Mouse (Mus musculus) heart, adult 2 months (tissue): Measurements from ENCODE around the gene Spocd1. TPM values are rescaled to one million over a fixed set of nuclear protein-coding genes. Genes with fewer than 3 reads are reported as not detected.

ENCODE experiments used
- DNase-seq, 2 experiments: peaks; one replicate each; pipeline ENCODE4 v3.0.0; 2021
- H3K27ac ChIP-seq: fragments of 200-600 bp; 2 replicates; pipeline ENCODE4 v1.8.1; 2022
- H3K27me3 ChIP-seq: fragments of 200-500 bp; 2 replicates; pipeline ENCODE4 v1.6.1; 2012; ENCODE audit warnings: mild to moderate bottlenecking, low read length, inconsistent platforms, mixed read lengths; ENCODE audit not compliant: control insufficient read depth, insufficient read depth
- H3K36me3 ChIP-seq: fragments of 200-500 bp; 2 replicates; pipeline ENCODE4 v1.6.1; 2012; ENCODE audit warnings: low read length, inconsistent platforms; ENCODE audit not compliant: control insufficient read depth, insufficient read depth
- H3K4me1 ChIP-seq: fragments of 200-500 bp; 2 replicates; pipeline ENCODE4 v1.6.1; 2011; ENCODE audit warnings: low read length; ENCODE audit not compliant: control insufficient read depth, insufficient read depth
- H3K4me3 ChIP-seq: fragments of 200-600 bp; 2 replicates; pipeline ENCODE4 v1.8.1; 2022
- H3K79me2 ChIP-seq: fragments of 200-500 bp; replicated peaks from 2 replicates; pipeline ENCODE4 v1.6.1; 2012; ENCODE audit warnings: mild to moderate bottlenecking, inconsistent platforms, low read length, moderate library complexity, mixed read lengths; ENCODE audit not compliant: control insufficient read depth, insufficient read depth
- H3K9ac ChIP-seq: fragments of 200-500 bp; 2 replicates; pipeline ENCODE4 v1.6.1; 2012; ENCODE audit warnings: low read depth, mild to moderate bottlenecking, control low read depth, inconsistent platforms, low read length, mixed read lengths
- CTCF ChIP-seq: fragments of 200-600 bp; IDR thresholded peaks from 2 replicates; pipeline ENCODE4 v1.8.1; 2022; ENCODE audit warnings: antibody characterized with exemption, mild to moderate bottlenecking, moderate library complexity
- EP300 ChIP-seq: fragments of 200-500 bp; IDR thresholded peaks from 2 replicates; pipeline ENCODE4 v1.6.1; 2011; ENCODE audit warnings: low read depth, low read length, control low read depth; ENCODE audit not compliant: insufficient read depth
- POLR2A ChIP-seq: fragments of 200-500 bp; IDR thresholded peaks from 2 replicates; pipeline ENCODE4 v1.6.1; 2011; ENCODE audit warnings: mild to moderate bottlenecking, low read depth, low read length, control low read depth; ENCODE audit not compliant: insufficient read depth
- WGBS: fragments of 180-500 bp; shearing (Covaris S2); methylation state at CpG from one replicate; pipeline ENCODE4 v1.1.7; 2018; 5-methylcytosine and 5-hydroxymethylcytosine counted together
- intact Hi-C: fragments of 180-260 bp; cut with DNase I; formaldehyde crosslinking; loops from one replicate; pipeline ENCODE4 v1.15.1; 2025
- long read RNA-seq: library from polyadenylated mRNA; stranded (forward); transcript quantifications from one replicate; pipeline ENCODE4 v2.0.0, GENCODE M21; 2021
- polyA plus RNA-seq: library from polyadenylated mRNA; depleted of rRNA; stranded (reverse); fragments of >200 nt; gene quantifications from 2 replicates; pipeline ENCODE4 v1.2.3, GENCODE M21; 2012; rRNA removed
- total RNA-seq, 2 experiments: library from RNA; stranded (reverse); gene quantifications; 2 replicates each; pipeline ENCODE4 v1.2.3; 2021

Spocd1 gene
- total RNA-seq (under 1 TPM in 1 of 2 experiments, not detected in 1; 0.07 TPM), polyA plus RNA-seq (not detected in 2 replicates)
- long read RNA-seq, result 0 reads

GRCm38 (mm10) chr4:129928949-129929348 lies at the start of gene Spocd1:
Gene Spocd1 (plus strand): TSS chr4:129929249.
- H3K79me2 ChIP-seq, result no peaks in the 10 kb centered on the region
- peaks cover 2% of the 10 kb centered on the region; the same call in 1 of the 2 replicates for H3K4me1 ChIP-seq
- no peak for DNase-seq
- H3K9ac ChIP-seq, result no peak within 1 kb of the TSS
- WGBS, result 50% methylated on average over 4 of the region's 4 CpGs
- TF ChIP-seq EP300 (no peak), POLR2A (no peak), CTCF (no peak)
- no peaks in the 10 kb centered on the region for H3K36me3 ChIP-seq
- no peak within 1 kb of the TSS for H3K27ac ChIP-seq
- H3K4me3 ChIP-seq, result peak within 1 kb of the TSS; percentile 29; the same call in 1 of the 2 replicates
- H3K27me3 ChIP-seq, result no peaks in the 10 kb centered on the region
- intact Hi-C loops, result loop anchor here (1.0 to 5.0 kb wide), 3 partner anchors 52 to 228 kb away; no protein-coding TSS in a partner anchor

- intact Hi-C loops, result no loop called here
- 77% methylated on average over 7 of the region's 7 CpGs for WGBS
- H3K4me1 ChIP-seq, result peaks cover 7% of the 10 kb centered on the region
Observed at GRCm38 (mm10) chr4:129880615-129881014, 48.4 kb upstream of the Spocd1 start.

GRCm38 (mm10) chr4:129881661-129882060 lies 47.4 kb upstream of the Spocd1 start:
- TF ChIP-seq CTCF (no peak), EP300 (no peak), POLR2A (no peak)
- H3K4me1 ChIP-seq, result peaks cover 7% of the 10 kb centered on the region
- intact Hi-C loops, result no loop called here
- H3K27me3 ChIP-seq, result no peaks in the 10 kb centered on the region
- no peak for DNase-seq
- no peaks in the 10 kb centered on the region for H3K79me2 ChIP-seq
- H3K36me3 ChIP-seq, result no peaks in the 10 kb centered on the region
- no peak overlapping the region for H3K9ac ChIP-seq
- no peak overlapping the region for H3K27ac ChIP-seq
- 22% methylated on average over 3 of the region's 3 CpGs for WGBS
- H3K4me3 ChIP-seq, result no peak overlapping the region

More at GRCm38 (mm10) chr4:129880615-129881014, 48.4 kb upstream of the Spocd1 start:
- Histone ChIP-seq H3K36me3 (no peaks in the 10 kb centered on the region), H3K27ac (no peak overlapping the region), H3K9ac (no peak overlapping the region), H3K27me3 (no peaks in the 10 kb centered on the region), H3K79me2 (no peaks in the 10 kb centered on the region), H3K4me3 (no peak overlapping the region)
- DNase-seq, result no peak
- TF ChIP-seq EP300 (no peak), POLR2A (no peak), CTCF (no peak)

- 22% methylated on average over 11 of the region's 11 CpGs for WGBS
- Histone ChIP-seq H3K4me3 (no peak overlapping the region; the same call in 1 of the 2 replicates), H3K79me2 (no peaks in the 10 kb centered on the region), H3K36me3 (no peaks in the 10 kb centered on the region), H3K27ac (peak overlapping the region; percentile 47; the same call in 1 of the 2 replicates), H3K27me3 (no peaks in the 10 kb centered on the region), H3K4me1 (peaks cover 7% of the 10 kb centered on the region), H3K9ac (peak overlapping the region; percentile 26; the same call in 1 of the 2 replicates)
- intact Hi-C loops, result no loop called here
- TF ChIP-seq CTCF (no peak), EP300 (no peak), POLR2A (no peak)
- peak; percentile 71 to 72 for DNase-seq
Observed at GRCm38 (mm10) chr4:129882555-129883293, 46.3 kb upstream of the Spocd1 start.

GRCm38 (mm10) chr4:129884041-129884930 lies 44.8 kb upstream of the Spocd1 start:
- intact Hi-C loops, result no loop called here
- Histone ChIP-seq H3K4me3 (no peak overlapping the region), H3K36me3 (no peaks in the 10 kb centered on the region), H3K9ac (no peak overlapping the region), H3K79me2 (no peaks in the 10 kb centered on the region), H3K4me1 (peaks cover 4% of the 10 kb centered on the region), H3K27ac (peak overlapping the region; percentile 10; the same call in 1 of the 2 replicates), H3K27me3 (no peaks in the 10 kb centered on the region)
- 0 out of 2 replicates have a peak, but pooled peaks have one; percentile 12 for TF ChIP-seq POLR2A
- TF ChIP-seq EP300, result no peak
- WGBS, result 83% methylated on average over 12 of the region's 12 CpGs
- DNase-seq, result peak; percentile 42 to 43

GRCm38 (mm10) chr4:129889661-129890060 lies 39.4 kb upstream of the Spocd1 start:
- Histone ChIP-seq H3K79me2 (no peaks in the 10 kb centered on the region), H3K4me3 (no peak overlapping the region), H3K9ac (no peak overlapping the region), H3K27ac (no peak overlapping the region), H3K4me1 (no peaks in the 10 kb centered on the region), H3K27me3 (no peaks in the 10 kb centered on the region), H3K36me3 (no peaks in the 10 kb centered on the region)
- intact Hi-C loops, result no loop called here
- 83% methylated on average over 10 of the region's 10 CpGs for WGBS
- DNase-seq, result no peak
- no peak for TF ChIP-seq EP300
- TF ChIP-seq CTCF, result no peak
- no peak for TF ChIP-seq POLR2A
